Mouse (Mus musculus) spleen, adult 2 months (tissue): Measurements from ENCODE around the gene Cmip.

ENCODE experiments used
- CTCF ChIP-seq: fragments of 200-500 bp; IDR thresholded peaks from 2 replicates; pipeline ENCODE4 v1.5.1; 2011; ENCODE audit warnings: mild to moderate bottlenecking, inconsistent platforms; ENCODE audit not compliant: insufficient read depth, insufficient read length, insufficient replicate concordance; ENCODE audit errors: extremely low read depth
- POLR2A ChIP-seq: fragments of 200-500 bp; IDR thresholded peaks from 2 replicates; pipeline ENCODE4 v1.6.1; 2011; ENCODE audit warnings: low read depth, low read length, inconsistent platforms

GRCm38 (mm10) chr8:117252650-117253049, 4.2 kb upstream of the Cmip start:
- TF ChIP-seq CTCF (no peak), POLR2A (no peak)
